Mouse (Mus musculus) adrenal gland, postnatal 14 days (tissue): ENCODE measurements around the gene Amz1. TPM values are rescaled to one million over a fixed set of nuclear protein-coding genes. Genes with fewer than 3 reads are reported as not detected.

ENCODE experiments used
- DNase-seq: peaks from one replicate; pipeline ENCODE4 v3.0.0; 2021; ENCODE audit warnings: mixed read lengths
- total RNA-seq: library from RNA; stranded (reverse); gene quantifications from 2 replicates; pipeline ENCODE4 v1.2.3, GENCODE M21; 2021

Gene Amz1
- total RNA-seq, 1 experiment from 2014 or later = 0.85 TPM

GRCm38 (mm10) chr5:140767704-140768141 lies 43.8 kb downstream of the Amz1 start:
- peak; percentile 94 for DNase-seq

- peak; percentile 62 for DNase-seq
These were observed 44.4 kb downstream of the Amz1 start for GRCm38 (mm10) chr5:140768333-140768732.

GRCm38 (mm10) chr5:140771612-140772011 lies 47.7 kb downstream of the Amz1 start:
- DNase-seq = peak; percentile 48

DNA sequence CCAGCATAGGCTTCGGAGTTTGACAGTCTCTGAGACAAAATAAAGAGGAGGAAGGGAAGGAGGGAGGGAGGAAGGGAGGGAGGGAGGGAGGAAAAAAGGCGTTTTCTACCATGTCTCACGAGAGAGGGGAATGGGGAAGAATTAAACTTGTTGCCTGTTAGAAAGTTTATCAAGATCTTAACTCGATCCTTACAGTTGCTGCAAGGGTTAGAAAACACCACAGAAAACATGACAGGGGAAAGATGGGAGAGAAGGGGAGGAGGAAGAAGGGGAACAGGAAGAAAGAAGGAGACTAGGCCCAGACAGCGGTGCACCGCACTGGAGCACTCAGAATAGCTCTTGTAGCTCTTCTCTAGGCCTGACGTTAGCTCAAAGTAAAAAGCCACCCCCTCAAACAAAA lies 48.2 kb downstream of the Amz1 start:
- no peak for DNase-seq

GRCm38 (mm10) chr5:140775111-140775510 lies 51.2 kb downstream of the Amz1 start:
- no peak for DNase-seq

- no peak for DNase-seq
These were observed 53.0 kb downstream of the Amz1 start for GRCm38 (mm10) chr5:140776968-140777367.

DNA sequence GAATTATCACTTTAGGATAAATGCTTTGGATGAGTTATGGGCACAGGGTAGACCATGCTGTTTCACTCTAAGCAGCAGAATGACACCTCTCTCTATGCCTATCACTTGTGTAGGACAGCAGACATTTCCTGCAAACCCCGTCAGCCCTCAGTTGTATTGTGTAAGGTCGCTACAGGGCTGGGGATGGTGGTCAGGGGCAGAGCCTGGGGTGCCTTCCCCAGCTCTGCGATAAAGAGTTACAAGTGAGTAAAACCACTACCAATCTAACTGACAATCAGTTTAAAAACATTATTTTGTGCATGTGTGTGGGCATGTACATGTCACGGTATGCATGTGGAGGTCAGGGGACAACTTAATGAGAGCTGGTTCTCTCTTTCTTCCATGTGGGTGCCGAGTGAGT lies 57.2 kb downstream of the Amz1 start:
- no peak for DNase-seq

DNA sequence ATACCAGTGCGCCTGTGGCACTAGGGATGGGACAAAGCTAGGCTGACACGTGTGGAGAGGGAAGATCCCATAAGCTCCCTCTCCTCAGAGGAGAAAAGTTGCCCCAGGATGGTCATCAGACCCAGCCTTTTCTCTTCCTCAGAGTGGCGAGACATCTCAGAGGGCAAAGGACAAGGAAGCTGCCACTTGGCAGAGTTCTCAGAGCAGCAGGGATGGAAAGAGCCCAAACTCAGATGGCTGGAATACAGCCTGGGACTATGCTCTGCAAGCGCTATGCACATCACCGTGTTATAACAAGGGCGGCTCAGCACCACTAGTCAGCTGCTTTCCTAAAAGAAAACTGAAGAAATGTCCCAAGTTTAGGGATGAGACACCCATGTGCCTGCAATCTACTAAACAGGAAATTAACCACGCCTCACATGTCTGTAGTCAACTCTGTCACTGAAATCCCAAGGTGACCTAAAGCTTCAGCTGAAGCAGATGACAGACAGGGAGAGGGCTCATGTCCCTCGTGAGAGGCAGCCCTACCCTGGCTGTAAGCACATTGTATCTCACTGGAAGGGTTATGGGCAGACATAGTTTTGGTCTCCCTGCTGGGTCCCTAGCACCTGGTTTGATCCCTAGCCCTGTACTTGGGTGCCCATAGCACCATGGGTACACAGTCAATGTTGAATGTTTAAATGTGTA lies 58.1 kb downstream of the Amz1 start:
- DNase-seq = no peak

DNA sequence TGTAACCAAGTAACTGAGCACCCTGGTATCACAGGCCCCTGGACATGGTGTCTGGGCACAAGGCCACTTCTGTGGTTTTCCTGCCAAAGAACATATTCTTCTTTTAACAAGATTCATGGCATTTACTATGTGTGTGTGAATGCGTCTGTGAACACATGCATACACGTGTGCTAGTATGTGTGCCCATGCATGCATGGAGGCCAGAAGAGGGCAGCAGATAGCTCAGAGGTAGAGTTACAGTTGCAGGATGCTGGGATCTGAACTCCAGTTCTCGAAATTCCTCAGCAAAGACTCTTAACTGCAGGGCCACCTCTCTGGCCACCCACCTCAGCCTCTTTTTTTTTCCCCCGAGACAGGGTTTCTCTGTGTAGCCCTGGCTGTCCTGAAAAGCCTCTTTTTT lies 59.6 kb downstream of the Amz1 start:
- no peak for DNase-seq

DNA sequence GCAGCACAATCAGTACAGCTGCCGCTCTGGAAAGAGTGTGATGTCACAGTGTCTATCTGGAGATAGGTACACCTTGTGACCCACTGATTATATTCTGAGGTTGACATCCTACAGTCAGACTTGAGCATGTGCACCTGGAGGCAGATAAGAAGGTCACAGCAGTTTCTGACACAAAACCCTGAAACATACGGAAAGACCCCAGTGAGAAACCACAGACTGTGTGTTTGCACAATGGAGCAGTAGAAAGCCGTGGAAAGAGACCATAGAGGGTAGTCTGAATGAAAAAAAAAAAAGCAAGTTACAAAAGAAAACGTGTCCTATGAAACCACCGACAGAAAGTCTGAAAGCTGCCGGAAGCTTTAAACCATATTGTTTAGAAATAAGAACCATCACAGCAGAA lies 60.4 kb downstream of the Amz1 start:
- DNase-seq = no peak

- DNase-seq = peak; percentile 40
These were observed 61.4 kb downstream of the Amz1 start for GRCm38 (mm10) chr5:140785240-140785872.

DNA sequence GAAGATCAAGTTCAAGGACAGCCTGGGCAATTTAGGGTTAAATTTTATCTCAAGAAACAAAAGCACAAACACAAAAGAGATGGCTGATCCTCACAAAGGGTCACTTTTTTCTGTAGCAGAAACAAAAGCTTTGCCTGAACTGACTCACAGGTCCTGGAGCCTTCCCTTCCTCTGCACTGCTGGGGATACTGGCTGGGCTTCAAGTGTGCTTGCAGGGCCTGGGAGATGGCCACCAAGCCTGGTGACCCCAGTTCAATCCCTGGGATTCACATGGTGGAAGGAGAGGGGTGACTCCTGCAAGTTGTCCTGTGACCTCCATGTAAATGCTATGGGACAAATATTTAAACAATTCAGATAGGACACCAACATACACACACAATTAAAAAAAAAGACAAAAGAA lies 65.6 kb downstream of the Amz1 start:
- no peak for DNase-seq

GRCm38 (mm10) chr5:140790392-140790791 lies 66.5 kb downstream of the Amz1 start:
- DNase-seq = no peak

DNA sequence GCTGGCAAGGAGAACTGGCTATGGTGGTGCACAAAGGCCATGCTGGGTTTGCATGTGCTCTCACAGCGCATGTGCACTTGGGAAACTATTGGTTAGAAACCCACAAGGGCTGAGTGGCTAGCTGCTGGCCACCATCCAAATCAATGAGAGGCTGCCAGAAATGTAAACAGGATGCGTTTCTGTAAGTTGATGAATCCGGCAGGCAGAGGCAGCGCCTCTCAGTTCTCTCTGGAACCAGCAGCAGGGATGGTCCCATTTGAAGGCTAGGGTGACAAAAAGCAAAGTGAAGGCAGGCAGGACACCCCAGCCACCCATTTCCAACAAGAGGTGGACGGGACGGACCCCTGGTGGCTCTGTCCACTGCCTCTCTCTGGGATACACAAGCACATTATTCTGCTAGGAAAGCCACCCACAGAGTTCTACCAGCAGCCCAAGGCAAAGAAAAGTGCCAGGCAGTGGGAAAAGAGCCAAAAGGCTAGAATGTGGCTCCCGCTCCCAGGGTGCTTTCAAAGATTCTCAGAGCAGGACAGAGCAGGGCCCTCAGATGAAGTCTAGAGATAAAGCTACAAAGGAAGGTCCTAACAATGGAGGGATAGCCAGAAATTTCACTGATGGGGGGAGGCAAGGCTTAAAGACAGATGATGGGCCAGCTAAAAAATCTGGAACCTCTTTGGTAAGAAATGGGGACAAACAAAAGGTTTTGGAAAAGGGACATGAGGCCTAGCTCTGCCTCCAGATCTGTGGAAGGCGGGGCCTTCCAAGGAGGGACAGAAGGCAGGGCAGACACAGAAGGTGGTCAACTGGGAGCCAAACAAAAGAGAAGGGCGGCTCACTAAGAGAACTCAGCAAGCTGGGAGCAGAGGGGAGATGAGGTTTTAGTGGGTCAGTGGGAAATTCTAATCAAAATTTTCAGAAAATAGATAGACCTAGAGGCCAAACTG lies 67.3 kb downstream of the Amz1 start:
- peak; percentile 67 for DNase-seq

GRCm38 (mm10) chr5:140792233-140792632 lies 68.3 kb downstream of the Amz1 start:
- DNase-seq = no peak

GRCm38 (mm10) chr5:140794753-140795152 lies 70.8 kb downstream of the Amz1 start:
- DNase-seq = no peak

DNA sequence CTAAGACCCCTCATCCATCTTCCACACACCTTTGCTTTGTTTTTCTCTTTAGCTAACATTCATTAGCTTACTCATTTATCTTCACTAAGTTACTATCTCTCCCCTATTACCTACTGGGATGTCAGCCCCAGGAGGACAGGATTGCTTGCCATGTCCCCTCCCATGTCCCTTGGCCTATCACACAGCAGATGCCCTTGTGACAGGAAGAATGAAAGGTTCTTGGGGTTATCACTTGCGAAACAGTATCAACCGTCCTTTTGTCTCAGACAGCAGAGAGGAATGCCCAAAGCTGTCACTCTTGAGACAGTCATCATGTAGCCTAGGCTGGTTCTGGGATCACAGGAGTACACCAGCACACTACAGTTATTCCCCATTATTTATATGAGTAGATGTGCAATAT lies 71.2 kb downstream of the Amz1 start:
- DNase-seq = no peak

DNA sequence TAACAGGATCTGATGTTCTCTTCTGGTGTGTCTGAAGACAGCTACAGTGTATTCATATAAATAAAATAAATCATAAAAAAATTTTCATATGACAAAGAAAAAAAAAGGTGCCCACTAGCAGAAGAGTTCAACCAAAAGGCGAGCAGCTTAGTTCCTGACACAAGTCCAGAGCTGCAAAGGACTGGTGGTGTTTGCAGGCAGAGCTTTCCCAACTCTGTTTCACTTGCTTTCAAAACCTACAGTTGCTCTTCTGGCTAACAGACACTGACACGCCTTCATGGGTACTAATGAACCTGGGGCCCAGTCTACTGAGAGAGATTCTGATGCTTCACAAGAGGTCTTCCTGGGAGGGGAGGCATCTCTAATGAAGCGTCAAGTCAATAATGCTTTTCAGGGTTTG lies 72.1 kb downstream of the Amz1 start:
- DNase-seq = no peak

GRCm38 (mm10) chr5:140798158-140798557 lies 74.2 kb downstream of the Amz1 start:
- peak; percentile 79 for DNase-seq

DNA sequence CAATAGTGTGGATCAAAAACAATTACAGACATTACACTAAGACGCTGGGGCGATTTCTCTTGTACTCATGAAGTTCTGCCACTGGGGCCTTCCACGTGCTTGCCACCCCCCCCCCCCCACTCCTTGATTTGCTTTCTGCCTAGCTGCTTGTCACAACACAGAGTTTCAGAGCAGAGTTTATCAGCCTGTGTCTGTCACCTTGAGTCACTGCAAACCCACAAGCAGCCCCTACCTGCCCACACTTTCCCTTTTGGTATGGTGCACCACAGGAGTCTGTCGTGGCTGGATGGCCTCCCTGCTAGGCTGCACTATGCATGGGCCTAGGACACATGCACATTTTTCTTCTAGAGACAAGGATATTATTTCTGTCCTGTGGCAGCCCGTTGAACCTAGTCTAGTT lies 74.8 kb downstream of the Amz1 start:
- no peak for DNase-seq

- DNase-seq = no peak
These were observed 75.3 kb downstream of the Amz1 start for GRCm38 (mm10) chr5:140799190-140799589.

DNA sequence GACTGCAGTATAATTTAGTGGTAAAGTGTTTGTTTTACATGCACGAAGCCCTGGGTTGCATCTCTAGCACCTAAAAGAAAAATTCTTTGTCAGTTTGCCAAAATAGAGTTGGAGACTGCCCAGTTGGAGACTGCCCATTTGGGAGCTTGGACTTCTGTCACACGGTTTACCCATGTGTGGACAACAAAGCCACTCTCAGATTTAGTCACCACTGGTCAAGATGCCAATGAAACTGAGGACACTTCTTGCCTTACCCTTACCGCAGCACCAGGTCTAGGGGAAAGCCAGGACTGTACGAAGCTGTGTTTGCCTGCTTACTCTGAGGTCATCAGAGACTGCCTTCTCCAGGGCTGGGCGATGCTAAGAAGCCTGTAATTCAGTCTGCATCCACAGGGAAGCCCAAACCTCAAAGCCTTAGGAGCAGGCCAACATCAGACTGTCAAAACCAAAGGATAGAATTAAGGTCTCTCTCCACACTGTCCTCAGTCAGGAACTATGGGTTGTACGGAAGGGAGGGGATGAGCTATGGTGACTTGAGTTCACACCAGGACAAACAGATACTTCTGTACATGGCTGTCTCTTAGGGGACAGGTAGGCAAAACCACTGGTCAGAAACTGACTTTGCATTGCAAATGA lies 76.5 kb downstream of the Amz1 start:
- DNase-seq = peak; percentile 56

DNA sequence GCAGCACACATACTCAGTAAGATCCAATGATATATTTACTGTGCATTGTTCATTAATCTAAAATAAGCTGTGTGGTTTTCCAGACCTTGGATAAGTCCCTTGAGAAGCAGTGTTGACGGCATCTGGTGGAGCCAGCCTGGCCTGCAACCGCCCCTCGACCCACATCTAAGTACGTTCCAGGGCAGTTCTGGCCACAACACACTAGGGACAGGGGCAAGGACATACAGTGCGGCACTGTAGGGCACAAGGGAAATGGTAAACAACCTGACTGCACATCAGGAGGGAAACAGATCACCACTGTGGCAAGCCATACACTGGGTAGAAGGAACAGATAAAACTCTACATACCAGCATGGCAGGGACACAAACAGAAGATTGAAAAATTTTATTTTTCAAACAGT lies 77.9 kb downstream of the Amz1 start:
- no peak for DNase-seq
